Mouse (Mus musculus) liver, embryonic 11.5 days (tissue): ENCODE measurements around the gene Mrtfa. TPM values are rescaled to one million over a fixed set of nuclear protein-coding genes. Genes with fewer than 3 reads are reported as not detected.

Experiments used
- ATAC-seq: fragments of 200-750 bp; cut with Nextera tagmentation; replicated peaks from 2 replicates; pipeline ENCODE4 v1.8.0; 2017; ENCODE audit warnings: moderate number of reproducible peaks, mild to moderate bottlenecking, moderate TSS enrichment, moderate library complexity; ENCODE audit not compliant: low FRiP score
- DNase-seq: peaks from one replicate; pipeline ENCODE4 v3.0.0-alpha.2; 2017; ENCODE audit warnings: low spot score
- H3K27ac ChIP-seq: fragments of 300-500 bp; sonication (generic); 2 replicates; pipeline ENCODE4 v1.5.1; 2014; ENCODE audit warnings: mild to moderate bottlenecking, low read depth, low read length, control low read depth
- H3K27me3 ChIP-seq: fragments of 300-500 bp; sonication (generic); replicated peaks from 2 replicates; pipeline ENCODE4 v1.6.1; 2014; ENCODE audit warnings: low read length, mixed read lengths; ENCODE audit not compliant: control insufficient read depth, insufficient read depth
- H3K36me3 ChIP-seq: fragments of 300-500 bp; sonication (generic); 2 replicates; pipeline ENCODE4 v1.6.1; 2014; ENCODE audit warnings: mild to moderate bottlenecking, low read length, moderate library complexity, mixed read lengths; ENCODE audit not compliant: control insufficient read depth, insufficient read depth
- H3K4me1 ChIP-seq: fragments of 300-500 bp; sonication (generic); replicated peaks from 2 replicates; pipeline ENCODE4 v1.6.1; 2014; ENCODE audit warnings: low read length, mixed read lengths; ENCODE audit not compliant: control insufficient read depth, insufficient read depth
- H3K4me2 ChIP-seq: fragments of 300-500 bp; sonication (generic); 2 replicates; pipeline ENCODE4 v1.6.1; 2014; ENCODE audit warnings: mild to moderate bottlenecking, control low read depth, moderate library complexity
- H3K4me3 ChIP-seq: fragments of 300-500 bp; sonication (generic); 2 replicates; pipeline ENCODE4 v1.5.1; 2014; ENCODE audit warnings: low read depth, low read length, control low read depth
- H3K9ac ChIP-seq: fragments of 300-500 bp; sonication (generic); 2 replicates; pipeline ENCODE4 v1.6.1; 2014; ENCODE audit warnings: low read depth, low read length, control low read depth
- H3K9me3 ChIP-seq: fragments of 300-500 bp; sonication (generic); 2 replicates; pipeline ENCODE4 v1.6.1; 2016; ENCODE audit warnings: low read length, inconsistent platforms, mixed read lengths; ENCODE audit not compliant: control insufficient read depth
- WGBS: fragments of 180-500 bp; shearing (Covaris S2); extraction: QIAGEN DNeasy Blood & Tissue Kit; methylation state at CpG from one replicate; pipeline ENCODE4 v1.1.7; 2014; 5-methylcytosine and 5-hydroxymethylcytosine counted together
- polyA plus RNA-seq: library from polyadenylated mRNA; unstranded; fragments of >200 nt; fragmentation: Nextera tagmentation; extraction: Ambion mirVana; gene quantifications from 2 replicates; pipeline ENCODE4 v1.2.1, GENCODE M21; 2014

Gene Mrtfa
- polyA plus RNA-seq, 1 experiment from 2014 or later = 20.6 TPM

GRCm38 (mm10) chr15:81158517-81159120 lies 31.9 kb downstream of the Mrtfa start:
- DNase-seq (no peak), ATAC-seq (no peak)
- Histone ChIP-seq H3K4me3 (no peak overlapping the region), H3K4me2 (no peak overlapping the region), H3K36me3 (no peaks in the 10 kb centered on the region), H3K9ac (no peak overlapping the region), H3K4me1 (peaks cover 11% of the 10 kb centered on the region), H3K27me3 (no peaks in the 10 kb centered on the region), H3K27ac (no peak overlapping the region), H3K9me3 (no peaks in the 10 kb centered on the region)
- WGBS = 74% methylated on average over 7 of the region's 7 CpGs

DNA sequence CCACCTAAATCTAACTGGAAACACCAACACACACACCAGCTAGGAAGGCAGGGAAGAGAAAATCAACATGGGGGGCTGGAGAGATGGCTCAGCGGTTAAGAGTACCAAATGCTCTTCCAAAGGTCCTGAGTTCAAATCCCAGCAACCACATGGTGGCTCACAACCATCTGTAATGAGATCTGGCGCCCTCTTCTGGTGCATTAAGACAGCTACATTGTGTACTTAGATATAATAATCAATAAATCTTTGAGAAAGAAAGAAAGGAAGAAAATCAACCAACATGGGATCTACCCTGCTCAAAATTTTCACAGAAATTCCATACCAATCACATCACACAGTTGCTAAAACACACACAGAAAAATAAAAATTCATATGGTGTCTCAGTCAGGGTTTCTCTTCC lies 34.1 kb downstream of the Mrtfa start:
- WGBS = 71% methylated on average over 2 of the region's 2 CpGs
- no peak overlapping the region for H3K9ac ChIP-seq
- H3K4me2 ChIP-seq = no peak overlapping the region
- no peaks in the 10 kb centered on the region for H3K36me3 ChIP-seq
- peaks cover 9% of the 10 kb centered on the region for H3K4me1 ChIP-seq
- DNase-seq = no peak
- no peaks in the 10 kb centered on the region for H3K9me3 ChIP-seq
- no peak overlapping the region for H3K27ac ChIP-seq
- ATAC-seq = no peak
- H3K27me3 ChIP-seq = no peaks in the 10 kb centered on the region
- H3K4me3 ChIP-seq = no peak overlapping the region

DNA sequence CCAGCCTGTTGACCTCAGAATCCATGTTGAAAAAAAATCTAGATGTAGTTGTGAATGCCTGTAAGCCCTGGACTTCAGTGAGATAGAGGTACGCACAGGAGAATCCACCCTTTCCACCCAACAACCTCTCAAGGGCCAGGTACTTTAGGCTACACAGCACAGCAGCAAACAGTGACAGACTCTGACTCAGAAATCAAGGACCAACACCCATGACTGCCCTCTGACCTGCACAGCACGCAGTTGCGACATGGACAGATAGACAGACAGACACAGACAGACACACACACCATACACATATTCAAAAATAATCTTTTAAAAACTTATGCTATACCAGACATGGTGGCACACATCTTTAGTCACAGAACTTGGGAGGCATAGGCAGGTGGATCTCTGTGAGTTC lies 34.7 kb downstream of the Mrtfa start:
- WGBS = 88% methylated on average over 3 of the region's 3 CpGs
- ATAC-seq (no peak), DNase-seq (no peak)
- no peak overlapping the region for H3K4me2 ChIP-seq
- H3K9me3 ChIP-seq = no peaks in the 10 kb centered on the region
- no peaks in the 10 kb centered on the region for H3K36me3 ChIP-seq
- H3K27ac ChIP-seq = no peak overlapping the region
- H3K27me3 ChIP-seq = no peaks in the 10 kb centered on the region
- peaks cover 9% of the 10 kb centered on the region for H3K4me1 ChIP-seq
- no peak overlapping the region for H3K4me3 ChIP-seq
- no peak overlapping the region for H3K9ac ChIP-seq

- Histone ChIP-seq H3K9ac (no peak overlapping the region), H3K36me3 (no peaks in the 10 kb centered on the region), H3K9me3 (no peaks in the 10 kb centered on the region), H3K27me3 (no peaks in the 10 kb centered on the region), H3K4me2 (peak overlapping the region; percentile 25; the same call in 1 of the 2 replicates), H3K4me1 (peaks cover 6% of the 10 kb centered on the region), H3K27ac (no peak overlapping the region), H3K4me3 (no peak overlapping the region)
- DNase-seq = no peak
- 76% methylated on average over 2 of the region's 2 CpGs for WGBS
- ATAC-seq = no peak
Observed at GRCm38 (mm10) chr15:81154846-81155624, 35.5 kb downstream of the Mrtfa start.

- no peaks in the 10 kb centered on the region for H3K27me3 ChIP-seq
- no peaks in the 10 kb centered on the region for H3K36me3 ChIP-seq
- H3K27ac ChIP-seq = no peak overlapping the region
- DNase-seq (no peak), ATAC-seq (no peak)
- no peak overlapping the region for H3K9ac ChIP-seq
- H3K4me3 ChIP-seq = no peak overlapping the region
- H3K4me1 ChIP-seq = peaks cover 9% of the 10 kb centered on the region
- no peaks in the 10 kb centered on the region for H3K9me3 ChIP-seq
- WGBS = 42% methylated on average over 11 of the region's 11 CpGs
- H3K4me2 ChIP-seq = peak overlapping the region; percentile 26
Observed at GRCm38 (mm10) chr15:81141956-81142576, 48.5 kb downstream of the Mrtfa start.

DNA sequence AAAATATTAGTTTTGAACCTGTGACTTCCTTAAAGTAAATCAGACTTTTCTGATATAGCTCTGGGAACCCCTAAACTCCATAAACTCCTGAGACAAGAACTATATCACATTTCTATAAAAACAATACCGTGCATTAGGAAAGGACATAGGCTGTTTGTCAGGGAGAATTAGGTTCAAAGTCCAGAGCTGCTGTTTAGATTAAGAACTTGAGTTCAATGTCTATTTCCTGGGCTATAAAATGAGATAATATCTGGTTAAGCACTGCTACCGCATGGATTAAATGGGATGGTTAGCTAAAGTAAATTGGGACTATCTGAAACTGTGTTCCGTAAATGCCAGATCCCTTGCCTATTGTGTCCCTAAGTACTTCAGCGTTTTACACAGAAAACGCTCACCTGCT lies 50.6 kb downstream of the Mrtfa start:
- no peaks in the 10 kb centered on the region for H3K27me3 ChIP-seq
- DNase-seq (no peak), ATAC-seq (no peak)
- no peaks in the 10 kb centered on the region for H3K36me3 ChIP-seq
- H3K27ac ChIP-seq = no peak overlapping the region
- H3K4me1 ChIP-seq = peaks cover 9% of the 10 kb centered on the region
- 90% methylated on average over 5 of the region's 5 CpGs for WGBS
- H3K9ac ChIP-seq = no peak overlapping the region
- no peaks in the 10 kb centered on the region for H3K9me3 ChIP-seq
- H3K4me3 ChIP-seq = no peak overlapping the region
- H3K4me2 ChIP-seq = no peak overlapping the region

- Histone ChIP-seq H3K4me2 (no peak overlapping the region), H3K27ac (no peak overlapping the region), H3K9me3 (no peaks in the 10 kb centered on the region), H3K27me3 (no peaks in the 10 kb centered on the region), H3K4me1 (peaks cover 7% of the 10 kb centered on the region), H3K36me3 (no peaks in the 10 kb centered on the region), H3K9ac (no peak overlapping the region), H3K4me3 (no peak overlapping the region)
- ATAC-seq (no peak), DNase-seq (no peak)
- 42% methylated on average over 6 of the region's 6 CpGs for WGBS
Observed at GRCm38 (mm10) chr15:81137298-81137697, 53.3 kb downstream of the Mrtfa start.

- ATAC-seq = no peak
- no peak for DNase-seq
- 94% methylated on average over 2 of the region's 2 CpGs for WGBS
- Histone ChIP-seq H3K9me3 (no peaks in the 10 kb centered on the region), H3K4me1 (peaks cover 4% of the 10 kb centered on the region; the same call in 1 of the 2 replicates), H3K4me2 (no peak overlapping the region), H3K27me3 (no peaks in the 10 kb centered on the region), H3K4me3 (no peak overlapping the region), H3K36me3 (no peaks in the 10 kb centered on the region), H3K9ac (no peak overlapping the region), H3K27ac (no peak overlapping the region)
Observed at GRCm38 (mm10) chr15:81133781-81134180, 56.8 kb downstream of the Mrtfa start.
